ENCODE assay signal across 24 mouse cellular contexts in genomic region chr11:89358546-89358945, GRCm38 (mm10). TPM values are rescaled to one million over a fixed set of nuclear protein-coding genes. Genes with fewer than 3 reads are reported as not detected.
DNase-seq lines count a peak whose midpoint lies in the region; ATAC-seq lines count a peak whose summit lies in the region.
"Had no signal": no experiment of that assay in that cellular context is flagged by ENCODE, and none has a peak within 500 bp of the region (broad histone marks: within the 10 kb centered on the region; RNA-seq: fewer than 3 reads in every experiment).

No protein-coding gene starts in this region.

- H3K27ac ChIP-seq in forebrain, embryonic 10.5 days = peak overlapping the region; percentile 30; the same call in 1 of the 2 replicates
- H3K27ac ChIP-seq in forebrain, embryonic 16.5 days (ENCODE audit: low read length) = no peak overlapping the region
- H3K27ac ChIP-seq in neural tube, embryonic 12.5 days = no peak overlapping the region
- H3K27ac ChIP-seq in neural tube, embryonic 15.5 days (replicated peaks) = no peak overlapping the region
- H3K27ac ChIP-seq: embryonic facial prominence, embryonic 10.5 days; embryonic facial prominence, embryonic 12.5 days; forebrain, embryonic 12.5 days had no signal

- WGBS in forebrain, embryonic 10.5 days = 63% methylated on average over 5 of the region's 5 CpGs
- WGBS in forebrain, embryonic 16.5 days = 24% methylated on average over 5 of the region's 5 CpGs
- 28% methylated on average over 5 of the region's 5 CpGs for WGBS in neural tube, embryonic 12.5 days
- 24% methylated on average over 5 of the region's 5 CpGs for WGBS in neural tube, embryonic 15.5 days

- H3K4me2 ChIP-seq in forebrain, embryonic 16.5 days (ENCODE audit: low read length) = no peak overlapping the region
- no peak overlapping the region for H3K4me2 ChIP-seq in neural tube, embryonic 12.5 days (replicated peaks)
- H3K4me2 ChIP-seq in neural tube, embryonic 15.5 days = no peak overlapping the region
- H3K4me2 ChIP-seq: embryonic facial prominence, embryonic 12.5 days; forebrain, embryonic 12.5 days had no signal

- H3K4me1 ChIP-seq in forebrain, embryonic 10.5 days = peaks cover 23% of the 10 kb centered on the region
- peaks cover 6% of the 10 kb centered on the region; the same call in 1 of the 2 replicates for H3K4me1 ChIP-seq in forebrain, embryonic 16.5 days (replicated peaks; ENCODE audit: control insufficient read depth, insufficient read depth, low read length)
- peaks cover 5% of the 10 kb centered on the region; the same call in 1 of the 2 replicates for H3K4me1 ChIP-seq in neural tube, embryonic 12.5 days
- peaks cover 7% of the 10 kb centered on the region; the same call in 1 of the 2 replicates for H3K4me1 ChIP-seq in neural tube, embryonic 15.5 days

- no peaks in the 10 kb centered on the region for H3K9me3 ChIP-seq in forebrain, embryonic 10.5 days
- H3K9me3 ChIP-seq in forebrain, embryonic 16.5 days (ENCODE audit: control insufficient read depth, low read length) = no peaks in the 10 kb centered on the region
- no peaks in the 10 kb centered on the region for H3K9me3 ChIP-seq in neural tube, embryonic 12.5 days
- no peaks in the 10 kb centered on the region for H3K9me3 ChIP-seq in neural tube, embryonic 15.5 days (replicated peaks)
- H3K9me3 ChIP-seq: embryonic facial prominence, embryonic 10.5 days; embryonic facial prominence, embryonic 12.5 days; forebrain, embryonic 12.5 days had no signal

- DNase-seq in forebrain, embryonic 10.5 days (ENCODE audit: extremely low spot score, low spot score) = no peak
- no peak for DNase-seq in neural tube, embryonic 10.5 days (ENCODE audit: extremely low spot score, low spot score)
- DNase-seq in ovary, postnatal 14 days (ENCODE audit: low spot score) = no peak
- DNase-seq: adrenal gland, adult 8-10 months; adrenal gland, postnatal 14 days; adrenal gland, postnatal 36 days; B cell, adult 2 months; cerebellum, adult 11-12 months; cerebellum, adult 2 months; cerebellum, adult 9-10 months; cerebellum, postnatal 10 days; cerebellum, postnatal 25 days; forebrain, postnatal 0 days had no signal

- no peaks in the 10 kb centered on the region for H3K27me3 ChIP-seq in forebrain, embryonic 10.5 days (ENCODE audit: poor library complexity, severe bottlenecking)
- H3K27me3 ChIP-seq in forebrain, embryonic 16.5 days (replicated peaks; ENCODE audit: control insufficient read depth, insufficient read depth, low read length) = no peaks in the 10 kb centered on the region
- no peaks in the 10 kb centered on the region for H3K27me3 ChIP-seq in neural tube, embryonic 12.5 days (replicated peaks)
- H3K27me3 ChIP-seq in neural tube, embryonic 15.5 days (replicated peaks) = no peaks in the 10 kb centered on the region
- H3K27me3 ChIP-seq: embryonic facial prominence, embryonic 12.5 days; forebrain, embryonic 12.5 days; Patski had no signal

- ATAC-seq in forebrain, embryonic 16.5 days = no peak
- ATAC-seq in neural tube, embryonic 12.5 days (ENCODE audit: low FRiP score, low read depth) = 0 out of 2 replicates have a peak, but pooled peaks have one; percentile 33
- peak; percentile 21; the same call in 1 of the 2 replicates for ATAC-seq in neural tube, embryonic 15.5 days (ENCODE audit: low FRiP score)
- ATAC-seq: activated CD4-positive, CD25-positive, alpha-beta regulatory T cell, adult 4 months; CD4-positive, CD25-positive, alpha-beta regulatory T cell, adult 4 months; forebrain, embryonic 14.5 days; forebrain, postnatal 0 days; Patski had no signal

- H3K36me3 ChIP-seq in forebrain, embryonic 10.5 days (replicated peaks) = no peaks in the 10 kb centered on the region
- no peaks in the 10 kb centered on the region for H3K36me3 ChIP-seq in forebrain, embryonic 16.5 days (ENCODE audit: control insufficient read depth, insufficient read depth)
- H3K36me3 ChIP-seq in neural tube, embryonic 12.5 days = no peaks in the 10 kb centered on the region
- no peaks in the 10 kb centered on the region for H3K36me3 ChIP-seq in neural tube, embryonic 15.5 days
- H3K36me3 ChIP-seq: embryonic facial prominence, embryonic 10.5 days; embryonic facial prominence, embryonic 12.5 days; forebrain, embryonic 12.5 days; G1E had no signal

- no peak overlapping the region for H3K4me3 ChIP-seq in forebrain, embryonic 10.5 days
- H3K4me3 ChIP-seq in forebrain, embryonic 16.5 days (replicated peaks; ENCODE audit: low read length) = no peak overlapping the region
- no peak overlapping the region for H3K4me3 ChIP-seq in neural tube, embryonic 12.5 days
- H3K4me3 ChIP-seq in neural tube, embryonic 15.5 days (replicated peaks) = no peak overlapping the region
- H3K4me3 ChIP-seq: embryonic facial prominence, embryonic 10.5 days; embryonic facial prominence, embryonic 12.5 days; forebrain, embryonic 12.5 days had no signal

- H3K9ac ChIP-seq in forebrain, embryonic 16.5 days (replicated peaks; ENCODE audit: low read depth, low read length) = no peak overlapping the region
- H3K9ac ChIP-seq in neural tube, embryonic 12.5 days = no peak overlapping the region
- no peak overlapping the region for H3K9ac ChIP-seq in neural tube, embryonic 15.5 days (replicated peaks)
- H3K9ac ChIP-seq: embryonic facial prominence, embryonic 12.5 days; forebrain, embryonic 12.5 days; forebrain, postnatal 0 days had no signal

RNA-seq across cellular contexts. Expression of gene Nog, which starts 56.4 kb away (rescaled TPM):
- polyA plus RNA-seq in forebrain, embryonic 10.5 days (2016; fragmentation: Nextera tagmentation; extraction: Ambion mirVana) = 3.5 and 3.6 TPM in 2 replicates
- 1.7 and 2.3 TPM in 2 replicates for polyA plus RNA-seq in forebrain, embryonic 16.5 days (2015; fragmentation: Nextera tagmentation; extraction: Ambion mirVana)
- 3.7 and 4.4 TPM in 2 replicates for polyA plus RNA-seq in neural tube, embryonic 12.5 days (2016; fragmentation: Nextera tagmentation; extraction: Ambion mirVana)
- polyA plus RNA-seq in neural tube, embryonic 15.5 days (2015; fragmentation: Nextera tagmentation; extraction: Ambion mirVana) = 4.8 and 5.1 TPM in 2 replicates
- polyA plus RNA-seq: activated CD4-positive, CD25-positive, alpha-beta regulatory T cell, adult 4 months; CD4-positive, CD25-positive, alpha-beta regulatory T cell, adult 4 months; G1E had no signal
